Mouse (Mus musculus): ENCODE data around the gene Olfr822. TPM values are rescaled to one million over a fixed set of nuclear protein-coding genes. Genes with fewer than 3 reads are reported as not detected.

Olfr822 gene
- 0.26 TPM for polyA plus RNA-seq (2017; shearing (Covaris generic))

GRCm38 (mm10) chr10:130070910-130071309, at the start of gene Olfr822:
Gene Olfr822 (plus strand): TSS chr10:130071210.

GRCm38 (mm10) chr10:130030048-130030447, 41.0 kb upstream of the Olfr822 start, which contains the start of gene Olfr821:
Gene Olfr821 (plus strand): TSS chr10:130030348.

GRCm38 (mm10) chr10:130115283-130115682, 44.3 kb downstream of the Olfr822 start, which contains the start of gene Olfr823:
Gene Olfr823 (minus strand): TSS chr10:130115383.

Other genes with a start within 250 kb of the Olfr822 start
- gene Olfr812, start 225.1 kb upstream of the Olfr822 start, polyA plus RNA-seq (2017; shearing (Covaris generic)): not detected
- not detected for gene Olfr813, start 215.8 kb upstream of the Olfr822 start, polyA plus RNA-seq (2017; shearing (Covaris generic))
- gene Olfr814, start 191.4 kb upstream of the Olfr822 start, polyA plus RNA-seq (2017; shearing (Covaris generic)): 0.06 TPM
- not detected for gene Olfr815, start 165.3 kb upstream of the Olfr822 start, polyA plus RNA-seq (2017; shearing (Covaris generic))
- 0.11 TPM for gene Olfr816, start 155.6 kb upstream of the Olfr822 start, polyA plus RNA-seq (2017; shearing (Covaris generic))
- gene Olfr818, start 122.1 kb upstream of the Olfr822 start, polyA plus RNA-seq (2017; shearing (Covaris generic)): not detected
- not detected for gene Olfr819, start 103.9 kb upstream of the Olfr822 start, polyA plus RNA-seq (2017; shearing (Covaris generic))
- not detected for gene Olfr247, start 95.1 kb upstream of the Olfr822 start, polyA plus RNA-seq (2017; shearing (Covaris generic))
- 0.08 TPM for gene Gm10310, start 86.1 kb upstream of the Olfr822 start, polyA plus RNA-seq (2017; shearing (Covaris generic))
- gene Olfr820, start 58.6 kb upstream of the Olfr822 start, polyA plus RNA-seq (2017; shearing (Covaris generic)): not detected
- not detected for gene Olfr821, start 40.9 kb upstream of the Olfr822 start, polyA plus RNA-seq (2017; shearing (Covaris generic))
- gene Olfr823, start 44.2 kb downstream of the Olfr822 start, polyA plus RNA-seq (2017; shearing (Covaris generic)): not detected
- gene Olfr824, start 58.8 kb downstream of the Olfr822 start, polyA plus RNA-seq (2017; shearing (Covaris generic)): 0.19 TPM
- gene Olfr825, start 95.6 kb downstream of the Olfr822 start, polyA plus RNA-seq (2017; shearing (Covaris generic)): 0.06 TPM
- gene Olfr826, start 113.0 kb downstream of the Olfr822 start, polyA plus RNA-seq (2017; shearing (Covaris generic)): 0.10 TPM
- not detected for gene Olfr827, start 143.2 kb downstream of the Olfr822 start, polyA plus RNA-seq (2017; shearing (Covaris generic))
- not detected for gene Neurod4, start 209.0 kb downstream of the Olfr822 start, polyA plus RNA-seq (2017; shearing (Covaris generic))